Mouse (Mus musculus): ENCODE results near the gene Anks1.
"Not testable (repeated sequence)": the region's sequence is repeated elsewhere in the genome, so short reads cannot be mapped to it uniquely, and the experiment has no call there.

Gene Anks1

DNA sequence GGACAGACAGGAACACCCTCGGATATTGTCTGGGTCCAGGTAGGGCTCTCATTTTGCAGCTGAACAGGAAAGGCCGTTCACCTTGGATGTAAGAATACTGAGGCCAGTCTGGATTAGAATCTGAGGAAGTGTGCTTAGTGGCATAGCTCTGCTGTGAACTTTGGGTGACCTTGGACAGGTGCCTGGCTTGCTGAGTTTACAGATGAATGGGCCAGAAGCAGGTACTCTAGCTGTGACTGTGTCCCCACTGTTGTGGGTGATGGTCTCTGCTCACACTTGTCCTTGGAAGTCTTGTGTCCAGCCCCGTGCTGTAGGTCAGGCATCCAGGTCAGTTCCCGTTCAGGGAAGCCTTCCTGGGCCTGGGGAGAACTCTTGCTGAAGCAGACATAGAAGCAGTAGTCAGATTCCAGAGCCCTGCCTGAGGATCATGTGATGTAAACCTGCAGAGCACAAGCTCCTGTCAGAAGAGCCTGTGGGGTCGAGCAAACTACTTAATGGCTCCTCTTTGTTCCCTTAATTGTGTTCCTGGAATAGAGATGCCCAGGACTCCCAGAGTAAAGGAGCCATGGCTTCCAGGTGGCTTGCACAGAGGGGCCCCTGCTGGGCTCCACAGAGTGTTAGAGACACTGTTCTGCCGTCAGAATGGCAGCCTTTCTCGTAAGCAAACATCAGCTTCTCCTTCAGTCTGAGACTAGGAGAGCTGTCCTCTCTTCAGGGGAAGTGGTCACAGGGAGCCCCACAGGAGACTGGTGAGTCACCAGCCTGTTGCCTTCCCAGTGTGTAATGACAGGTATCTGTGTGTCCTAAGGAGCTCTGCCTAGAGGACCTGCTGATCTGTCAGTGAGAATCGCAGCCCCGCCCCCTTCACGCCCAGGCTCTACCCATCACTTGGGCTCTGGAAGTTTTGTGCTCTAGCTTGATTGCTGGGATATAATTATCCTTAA, 85.2 kb downstream of the Anks1 start:
- no peak for DNase-seq (ENCODE audit: extremely low read depth, low read depth, low spot score)

DNA sequence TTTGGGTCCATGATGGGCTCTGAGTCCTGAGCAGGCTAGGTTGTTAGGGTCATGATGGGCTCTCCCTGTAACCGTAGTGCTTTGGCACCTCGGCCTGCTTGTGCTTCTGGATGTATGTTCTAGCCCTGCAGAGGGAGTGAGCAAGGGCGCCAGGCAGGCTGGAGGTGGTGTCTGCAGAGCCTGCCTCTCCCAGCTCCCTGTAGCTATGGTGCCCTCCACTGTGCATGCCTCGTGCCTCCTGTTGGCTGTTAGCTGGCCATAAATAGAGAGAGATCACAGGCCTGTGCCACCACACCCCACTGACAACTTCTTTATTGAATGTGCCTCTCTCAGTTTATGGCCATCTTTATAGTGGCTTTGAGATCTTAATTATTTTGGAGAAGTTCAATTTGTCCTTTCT, 87.2 kb downstream of the Anks1 start:
- DNase-seq (ENCODE audit: extremely low read depth, low read depth, low spot score): no peak

DNA sequence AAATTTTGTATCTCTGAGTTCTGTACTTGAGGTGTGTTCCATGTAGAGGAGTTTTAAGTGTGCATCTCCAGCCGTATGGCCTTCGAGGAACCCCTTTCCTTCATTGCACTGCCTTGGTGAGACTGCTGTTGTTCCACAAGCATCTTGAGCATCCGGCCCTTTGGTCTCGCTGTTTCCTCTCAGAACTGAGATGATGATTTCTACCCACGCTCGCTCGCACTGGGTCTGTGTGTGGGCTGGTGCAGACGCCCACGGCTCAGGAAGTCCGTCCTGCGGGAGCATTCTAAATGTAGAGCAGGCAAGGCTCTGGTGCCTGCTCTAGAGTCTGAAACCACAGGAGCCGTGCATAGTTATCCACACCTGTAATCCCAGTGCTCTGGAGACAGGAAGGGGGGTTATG, 88.1 kb downstream of the Anks1 start:
- DNase-seq (ENCODE audit: extremely low read depth, low read depth, low spot score): no peak

DNA sequence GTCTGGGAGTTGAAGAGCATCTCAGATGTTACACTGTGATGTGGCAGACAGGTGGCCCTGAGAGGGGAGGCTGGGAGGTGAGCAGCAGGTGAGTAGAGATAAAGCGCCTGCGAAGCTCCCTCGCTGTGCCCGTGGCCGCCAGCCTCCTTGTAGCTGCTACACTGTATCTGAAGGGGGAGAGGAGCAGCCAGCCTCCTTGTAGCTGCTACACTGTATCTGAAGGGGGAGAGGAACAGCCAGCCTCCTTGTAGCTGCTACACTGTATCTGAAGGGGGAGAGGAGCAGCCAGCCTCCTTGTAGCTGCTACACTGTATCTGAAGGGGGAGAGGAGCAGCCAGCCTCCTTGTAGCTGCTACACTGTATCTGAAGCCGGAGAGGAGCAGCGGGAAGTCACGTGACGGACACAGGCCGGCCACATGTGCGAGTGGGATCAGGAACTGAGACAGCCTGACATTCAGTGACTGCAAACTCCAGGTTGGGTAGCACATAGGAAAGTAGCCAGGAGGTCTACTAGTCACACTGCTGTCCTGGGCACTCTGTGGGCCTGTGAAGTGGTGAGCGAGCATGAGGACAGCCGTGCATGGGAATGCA, 90.7 kb downstream of the Anks1 start:
- not testable (repeated sequence) for DNase-seq (ENCODE audit: extremely low read depth, low read depth, low spot score)

DNA sequence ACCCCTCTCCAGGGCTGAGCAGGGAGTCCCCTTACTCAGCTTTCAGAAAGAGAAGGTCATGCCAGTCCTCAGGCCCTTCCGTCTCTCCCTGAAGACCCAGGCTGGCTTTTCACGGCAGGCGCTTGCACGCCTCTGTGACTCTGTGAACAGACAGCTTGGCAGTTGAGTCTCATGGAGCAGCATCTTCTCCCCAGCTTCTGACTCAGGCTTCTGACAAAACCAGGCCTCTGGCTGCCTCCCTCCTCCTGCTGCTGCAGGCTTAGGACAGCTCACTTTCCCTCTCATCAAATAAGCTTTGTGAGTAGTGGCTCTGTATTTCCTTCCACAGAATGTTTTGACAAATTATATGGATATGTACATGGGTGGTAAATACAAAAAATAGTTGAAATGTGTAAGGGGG, 91.3 kb downstream of the Anks1 start:
- DNase-seq (ENCODE audit: extremely low read depth, low read depth, low spot score): no peak

DNA sequence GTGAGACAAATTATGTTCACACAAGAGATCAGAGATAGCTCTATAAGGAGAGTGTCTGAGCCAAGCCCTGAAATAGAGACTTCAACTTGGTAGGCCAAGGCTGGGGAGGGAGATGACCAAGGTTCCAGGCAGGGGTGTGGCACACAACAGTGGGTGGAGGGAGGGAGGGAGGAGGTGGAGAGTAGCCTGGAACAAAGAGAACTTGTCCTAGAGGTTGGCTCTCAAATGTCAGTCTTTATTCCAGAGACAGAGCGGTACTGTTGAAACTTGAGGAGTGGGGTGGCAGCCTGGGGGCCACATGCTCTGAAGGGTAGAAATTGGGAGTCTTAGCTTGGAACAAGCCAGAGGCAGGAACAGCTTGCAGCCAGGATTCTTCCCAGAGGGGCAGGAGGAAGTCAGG, 91.7 kb downstream of the Anks1 start:
- DNase-seq (ENCODE audit: extremely low read depth, low read depth, low spot score): no peak

DNA sequence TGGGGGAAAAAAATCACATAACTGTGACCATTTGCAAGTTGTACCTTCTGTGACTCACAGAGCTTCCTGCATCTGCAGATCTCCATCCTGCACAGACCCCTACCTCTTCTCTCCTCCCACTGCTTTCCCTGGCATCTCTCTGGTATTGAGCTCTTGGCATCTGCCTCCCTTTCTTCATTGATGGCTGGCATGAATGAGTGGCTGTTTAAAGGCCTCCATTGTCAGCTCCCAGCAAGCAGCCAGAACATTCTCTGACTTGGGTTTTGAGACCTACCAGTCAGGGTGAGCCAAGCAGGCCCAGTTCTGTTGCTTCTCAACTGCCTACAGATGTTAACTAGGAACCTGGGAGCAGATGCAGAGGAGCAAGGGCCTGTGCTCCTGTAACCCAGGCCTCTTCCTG, 96.3 kb downstream of the Anks1 start:
- no peak for DNase-seq (ENCODE audit: extremely low read depth, low read depth, low spot score)

DNA sequence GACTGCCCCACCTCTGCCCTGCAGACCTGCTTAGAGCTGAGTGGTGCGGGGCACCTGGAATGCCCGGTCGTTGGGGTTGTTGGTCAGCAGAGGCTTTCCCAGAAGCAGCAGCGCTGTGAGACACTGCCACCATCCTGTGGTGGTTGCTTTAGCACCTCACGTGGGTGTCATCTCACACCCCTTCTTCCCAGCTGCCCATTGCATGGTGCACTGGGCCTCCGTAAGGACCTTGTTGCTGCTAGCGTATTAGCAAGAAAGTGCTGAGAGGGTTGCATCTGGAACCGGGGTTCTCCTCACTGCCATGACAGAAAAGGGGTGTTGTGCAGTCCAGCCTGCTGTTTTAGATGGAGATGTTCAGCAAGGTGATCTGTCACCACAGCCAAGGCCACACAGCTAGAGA, 97.1 kb downstream of the Anks1 start:
- DNase-seq (ENCODE audit: extremely low read depth, low read depth, low spot score): no peak

DNA sequence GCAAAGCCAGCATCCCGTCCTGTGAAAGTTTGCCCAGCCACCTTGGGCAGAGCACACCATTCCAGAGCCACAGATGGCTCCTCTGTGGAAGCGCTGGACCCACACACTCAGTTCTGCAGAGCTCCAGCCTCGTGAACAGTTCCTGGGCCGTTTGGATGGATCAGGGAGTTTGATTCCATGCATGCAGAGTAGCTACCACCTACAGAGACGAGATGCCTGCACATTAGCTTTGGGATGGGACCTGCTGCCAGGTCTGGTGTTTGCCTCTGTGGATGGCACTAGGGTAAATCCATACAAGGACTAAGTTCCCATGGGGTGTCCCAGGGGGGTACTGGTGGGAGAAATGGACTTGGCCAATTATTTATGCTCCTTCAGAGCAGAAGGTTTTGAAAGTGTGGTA, 97.5 kb downstream of the Anks1 start:
- no peak for DNase-seq (ENCODE audit: extremely low read depth, low read depth, low spot score)

DNA sequence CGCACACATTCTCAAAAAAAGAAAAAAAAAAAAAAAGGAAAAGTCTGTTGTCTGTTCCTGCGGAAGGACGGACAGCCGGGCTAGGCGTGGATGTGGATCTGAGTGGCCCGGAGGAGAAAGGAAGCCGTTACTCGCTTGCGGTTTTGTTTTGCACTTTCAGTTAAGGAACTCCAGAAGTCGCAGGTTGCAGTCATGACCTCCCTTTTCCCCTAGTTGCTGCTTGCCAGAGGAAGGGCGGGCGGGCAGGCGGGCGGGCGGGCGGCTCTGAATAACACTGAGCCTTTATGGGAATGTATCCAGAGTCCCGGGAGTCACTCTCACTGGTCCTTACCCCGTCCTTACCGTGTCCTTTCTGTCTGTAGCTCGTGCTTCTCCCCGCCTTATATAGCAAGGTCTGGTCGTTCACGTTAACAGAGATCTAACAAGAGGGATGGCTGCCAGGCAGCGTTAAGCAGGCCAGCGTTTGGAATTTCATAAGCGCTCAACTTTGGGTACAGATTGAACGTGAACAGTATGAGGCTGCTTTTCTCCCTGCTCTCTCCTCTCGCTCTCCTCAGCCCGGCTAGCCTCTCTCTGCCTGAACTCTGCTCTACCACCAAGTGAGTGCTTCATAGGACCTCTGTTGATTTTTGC, 98.2 kb downstream of the Anks1 start:
- DNase-seq (ENCODE audit: extremely low read depth, low read depth, low spot score): no peak

DNA sequence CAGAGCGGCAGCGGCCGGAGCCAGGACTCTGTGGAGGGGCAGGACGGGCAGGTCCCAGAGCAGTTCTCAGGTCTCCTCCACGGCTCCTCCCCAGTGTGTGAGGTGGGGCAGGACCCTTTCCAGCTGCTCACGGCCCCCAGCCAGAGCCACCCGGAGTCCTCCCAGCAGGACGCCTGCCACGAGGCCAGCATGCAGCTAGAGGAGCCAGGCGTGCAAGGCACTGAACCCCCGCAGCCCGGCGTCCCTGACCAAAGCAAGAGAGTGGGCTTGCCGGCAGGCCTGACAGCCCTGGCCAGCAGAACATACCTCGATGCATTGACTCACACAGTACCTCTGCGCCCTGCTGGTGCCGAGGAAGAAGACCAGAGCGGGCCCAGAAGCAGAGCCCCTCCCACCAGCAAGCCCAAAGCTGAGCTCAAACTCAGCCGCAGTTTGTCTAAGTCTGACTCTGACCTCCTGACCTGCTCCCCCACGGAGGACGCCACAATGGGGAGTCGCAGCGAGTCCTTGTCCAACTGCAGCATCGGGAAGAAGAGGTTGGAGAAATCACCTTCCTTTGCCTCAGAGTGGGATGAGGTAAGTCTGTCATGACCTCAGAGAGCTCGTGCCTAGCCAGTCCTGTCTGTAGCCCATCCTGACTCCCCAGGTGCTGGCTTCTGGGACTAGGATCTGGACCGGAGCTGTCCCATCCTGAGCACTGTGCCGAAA, 98.9 kb downstream of the Anks1 start:
- DNase-seq (ENCODE audit: extremely low read depth, low read depth, low spot score): no peak

DNA sequence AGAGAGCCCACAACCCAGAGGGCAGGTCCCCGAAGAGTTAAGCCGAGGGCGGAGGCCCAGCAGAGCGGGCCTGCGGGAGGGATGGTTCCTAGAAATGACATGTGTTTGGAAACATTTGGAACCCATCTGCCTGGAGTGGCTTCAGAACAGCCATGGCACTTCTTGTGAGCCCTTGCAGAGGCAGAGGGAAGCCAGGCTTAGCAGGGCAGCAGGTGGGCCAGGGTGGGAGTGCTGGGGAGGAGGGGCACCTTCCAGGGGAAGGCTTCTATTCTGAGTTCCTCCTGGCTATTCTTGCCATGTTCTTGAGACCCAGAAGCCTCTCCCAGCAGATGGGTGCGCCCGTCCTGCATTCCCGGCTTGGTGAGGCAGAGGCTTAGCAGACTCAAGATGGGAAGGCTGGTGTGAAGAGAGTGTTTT, 99.5 kb downstream of the Anks1 start:
- no peak for DNase-seq (ENCODE audit: extremely low read depth, low read depth, low spot score)

DNA sequence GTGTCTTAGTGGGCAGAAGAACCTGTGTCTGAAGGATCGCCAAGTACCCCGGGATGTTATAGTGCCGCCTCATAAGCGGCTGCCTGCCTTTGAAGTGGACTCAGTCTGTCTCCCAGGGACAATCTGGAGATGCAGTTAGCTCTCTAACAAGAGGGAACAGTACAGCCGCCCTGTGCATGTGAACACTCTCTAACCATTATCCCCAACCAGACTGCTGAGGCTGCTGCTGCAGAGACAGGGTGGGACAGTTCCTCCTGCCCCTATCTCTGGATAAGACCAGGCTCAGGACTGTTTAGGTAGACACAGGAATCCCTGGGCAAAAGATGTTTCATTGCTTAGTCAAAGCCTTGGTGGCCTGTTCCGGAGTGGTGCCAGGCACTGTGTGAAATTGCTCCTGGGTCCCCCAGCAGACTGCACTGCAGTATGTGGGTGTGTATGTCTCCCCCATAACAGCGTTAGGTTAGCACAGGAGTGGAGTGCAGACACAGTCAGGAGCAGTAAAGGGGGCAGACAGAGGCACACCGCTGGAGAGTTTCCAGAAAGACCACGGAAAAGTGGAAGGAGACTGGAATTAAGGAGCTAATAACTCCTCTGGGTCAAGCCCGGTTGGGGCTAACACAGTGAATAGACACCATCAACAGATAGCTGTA, 100.1 kb downstream of the Anks1 start:
- no peak for DNase-seq (ENCODE audit: extremely low read depth, low read depth, low spot score)

DNA sequence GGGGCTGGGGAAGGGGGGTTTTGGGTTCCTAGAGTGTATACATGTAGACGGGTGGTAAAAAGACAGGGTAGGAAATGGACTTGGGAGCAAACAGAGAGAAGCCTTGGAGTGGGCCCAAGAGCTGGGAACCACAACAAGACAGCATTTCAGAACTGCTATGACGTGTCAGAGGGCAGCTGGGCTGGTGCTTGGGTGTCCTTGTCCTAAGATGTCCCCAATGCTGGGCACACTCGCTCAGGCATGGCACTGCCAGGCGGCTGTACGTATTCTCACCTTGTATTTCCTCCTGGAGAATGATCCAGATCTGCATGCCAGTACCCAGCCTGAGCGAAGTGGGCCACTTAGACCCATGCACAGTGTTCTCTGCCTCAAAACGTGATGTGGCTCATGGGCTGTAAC, 100.6 kb downstream of the Anks1 start:
- DNase-seq (ENCODE audit: extremely low read depth, low read depth, low spot score): no peak

DNA sequence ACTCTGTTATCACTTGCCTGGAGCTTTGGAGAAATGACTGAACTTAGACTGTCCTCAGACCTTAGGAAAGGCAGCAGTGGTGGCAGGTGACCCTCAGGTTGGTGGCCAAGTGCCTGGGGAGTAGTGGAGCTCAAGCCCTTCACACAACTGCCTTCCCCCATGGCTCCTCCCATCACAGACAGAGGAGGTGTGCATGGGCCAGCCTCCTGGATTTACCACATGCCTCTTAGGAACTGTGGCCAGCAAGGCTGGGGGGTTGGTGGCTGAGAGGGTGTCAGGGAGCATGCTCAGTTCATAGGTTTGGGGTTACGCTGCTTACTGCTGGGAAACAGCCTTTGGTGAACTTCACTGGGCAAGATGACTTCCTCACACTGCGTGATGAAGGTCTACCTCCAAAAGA, 101.8 kb downstream of the Anks1 start:
- DNase-seq (ENCODE audit: extremely low read depth, low read depth, low spot score): no peak

DNA sequence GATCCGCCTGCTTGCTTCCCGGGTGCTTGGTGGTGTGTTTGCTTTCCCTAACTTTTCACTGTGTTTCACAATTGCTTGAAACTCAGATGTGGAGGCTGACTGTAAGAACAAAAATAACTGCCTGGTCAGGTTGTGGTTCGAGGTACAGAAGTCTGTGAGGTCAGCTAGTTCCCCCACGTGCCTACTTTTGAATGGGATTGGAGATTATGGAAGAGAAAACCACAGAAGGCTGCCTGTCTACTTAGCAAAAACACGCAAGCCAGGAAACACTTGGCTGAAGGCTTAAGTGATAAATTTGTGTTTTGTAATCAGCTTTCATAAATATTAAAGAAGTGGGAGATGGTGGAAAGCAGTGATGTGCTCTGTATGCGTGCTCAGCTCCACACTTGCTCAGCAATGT, 103.7 kb downstream of the Anks1 start:
- DNase-seq (ENCODE audit: extremely low read depth, low read depth, low spot score): no peak

DNA sequence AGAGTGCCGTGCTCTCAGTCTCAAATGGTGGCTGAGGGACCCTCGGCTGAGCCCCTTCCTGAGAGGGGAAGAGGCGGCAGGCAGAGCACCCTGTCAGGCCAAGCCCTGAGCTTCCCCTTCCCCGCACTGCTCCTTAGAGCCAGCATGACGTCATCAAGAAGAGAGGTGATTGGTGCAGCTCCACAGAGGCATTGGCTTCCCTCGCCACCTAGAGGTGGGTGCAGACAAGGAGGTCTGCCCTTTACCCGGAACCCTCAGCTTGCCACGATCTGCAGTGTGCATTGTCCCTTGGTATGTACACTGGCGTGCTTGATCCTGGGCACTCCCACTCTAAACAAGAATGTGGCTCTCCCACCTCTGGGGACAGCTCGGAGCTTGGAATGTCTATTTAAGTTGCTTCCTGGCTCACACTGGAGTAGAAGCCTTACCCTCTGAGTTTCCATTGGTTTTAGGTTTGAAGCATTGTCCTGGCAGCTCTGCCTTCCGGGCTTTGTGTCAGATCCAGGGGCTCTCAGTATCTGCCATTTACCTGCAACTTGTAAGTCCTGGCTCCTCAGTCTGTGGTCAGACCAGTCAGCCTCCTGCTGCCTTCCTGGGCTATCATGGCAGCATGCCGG, 104.3 kb downstream of the Anks1 start:
- DNase-seq (ENCODE audit: extremely low read depth, low read depth, low spot score): no peak

DNA sequence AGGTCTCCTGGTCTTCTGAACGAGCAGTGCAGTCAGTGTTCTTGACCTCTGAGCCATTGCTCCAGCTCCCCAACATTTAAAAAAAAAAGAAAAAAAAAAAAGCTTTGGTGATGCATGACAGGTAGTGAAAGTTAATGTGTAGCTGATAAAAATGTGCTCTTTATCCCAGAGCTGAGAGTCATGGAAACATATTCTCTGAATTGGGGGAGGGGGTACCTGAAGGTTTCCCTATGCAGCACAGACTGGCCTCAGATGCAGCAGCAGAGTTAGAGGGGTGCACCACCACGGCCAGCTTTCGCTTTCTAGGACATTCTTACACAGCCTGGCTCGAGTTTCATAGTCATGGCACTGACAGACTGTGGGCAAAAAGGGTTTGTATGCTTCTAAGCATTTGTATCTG, 105.3 kb downstream of the Anks1 start:
- DNase-seq (ENCODE audit: extremely low read depth, low read depth, low spot score): no peak

DNA sequence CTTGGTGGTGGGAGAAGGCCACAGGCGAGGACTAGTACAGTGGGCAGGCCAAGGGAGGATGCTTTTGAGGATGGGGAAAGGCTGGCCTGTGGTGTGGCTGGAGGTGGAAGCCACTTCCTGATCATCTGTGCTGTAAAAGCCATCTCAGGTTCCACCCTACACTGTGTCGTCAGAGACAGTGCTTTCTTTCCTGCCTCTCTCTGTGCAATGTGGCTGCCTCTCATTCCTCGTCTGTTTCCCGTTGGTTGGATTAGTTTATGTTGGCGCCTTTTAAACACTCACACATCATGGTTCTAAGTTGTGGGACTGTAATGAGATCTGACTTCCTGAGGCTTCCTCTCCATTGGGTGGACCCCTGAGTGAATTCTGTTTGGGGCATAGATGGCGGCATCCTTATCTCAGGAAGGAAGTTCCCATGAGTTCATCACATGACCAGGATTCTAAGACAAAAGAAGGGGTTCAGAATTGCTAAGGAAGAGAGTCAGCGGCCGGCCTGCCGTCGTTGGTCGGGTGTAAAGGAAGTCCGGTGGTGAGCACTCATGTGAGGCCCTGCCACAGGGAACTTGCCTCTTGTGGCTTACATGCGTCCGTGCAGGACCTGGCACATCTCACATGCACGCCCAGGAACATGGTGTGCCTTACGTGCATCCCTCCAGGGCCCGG, 106.1 kb downstream of the Anks1 start:
- no peak for DNase-seq (ENCODE audit: extremely low read depth, low read depth, low spot score)
